Mouse (Mus musculus) cerebellum, adult 18-20 months (tissue): Measurements from ENCODE around the gene Spout1.
"Not testable (repeated sequence)": the region's sequence is repeated elsewhere in the genome, so short reads cannot be mapped to it uniquely, and the experiment has no call there.

Source experiments
- DNase-seq, 2 experiments: peaks; one replicate each; pipeline ENCODE4 v3.0.0; 2021

The Spout1 gene

GRCm38 (mm10) chr2:30176561-30176960 lies 1.7 kb downstream of the Spout1 start:
- peak in 1 of 2 experiments; percentile 37 for DNase-seq

- peak in 1 of 2 experiments; percentile 31 for DNase-seq
These were observed 2.4 kb downstream of the Spout1 start for GRCm38 (mm10) chr2:30175897-30176296.

GRCm38 (mm10) chr2:30173541-30174240 lies 4.6 kb downstream of the Spout1 start:
- peak in 1 of 2 experiments; percentile 31 for DNase-seq

- no peak for DNase-seq
These were observed 6.3 kb downstream of the Spout1 start for GRCm38 (mm10) chr2:30171997-30172382.

- peak; percentile 93 for DNase-seq
These were observed 6.8 kb downstream of the Spout1 start, which contains the start of gene Endog for GRCm38 (mm10) chr2:30171371-30171996. Gene Endog (plus strand): TSS chr2:30171493.

- DNase-seq, result no peak
These were observed 11.6 kb downstream of the Spout1 start for GRCm38 (mm10) chr2:30166677-30167076.

- DNase-seq, result no peak
These were observed 13.8 kb downstream of the Spout1 start for GRCm38 (mm10) chr2:30164340-30164932.

- peak; percentile 45 to 47 for DNase-seq
These were observed 16.4 kb downstream of the Spout1 start for GRCm38 (mm10) chr2:30161809-30162208.

- peak in 1 of 2 experiments; percentile 1 for DNase-seq
These were observed 18.4 kb downstream of the Spout1 start for GRCm38 (mm10) chr2:30159871-30160270.

GRCm38 (mm10) chr2:30152616-30153015 lies 25.6 kb downstream of the Spout1 start:
- DNase-seq, result no peak

- no peak for DNase-seq
These were observed 26.4 kb downstream of the Spout1 start for GRCm38 (mm10) chr2:30151840-30152239.

- no peak for DNase-seq
These were observed 30.8 kb downstream of the Spout1 start for GRCm38 (mm10) chr2:30147466-30147865.

GRCm38 (mm10) chr2:30144436-30144835 lies 33.8 kb downstream of the Spout1 start:
- no peak for DNase-seq

GRCm38 (mm10) chr2:30140021-30140420 lies 38.2 kb downstream of the Spout1 start:
- peak; percentile 81 for DNase-seq

GRCm38 (mm10) chr2:30136458-30136857 lies 41.8 kb downstream of the Spout1 start:
- no peak for DNase-seq

GRCm38 (mm10) chr2:30134928-30135620 lies 43.2 kb downstream of the Spout1 start:
- DNase-seq, result no peak

GRCm38 (mm10) chr2:30134378-30134711 lies 43.9 kb downstream of the Spout1 start:
- DNase-seq, result peak in 1 of 2 experiments; percentile 23

GRCm38 (mm10) chr2:30133613-30134377 lies 44.5 kb downstream of the Spout1 start, which contains the start of gene Tbc1d13:
Gene Tbc1d13 (plus strand): TSS chr2:30133746.
- peak; percentile 97 to 98 for DNase-seq

- DNase-seq, result no peak
These were observed 45.3 kb downstream of the Spout1 start for GRCm38 (mm10) chr2:30132801-30133612.

GRCm38 (mm10) chr2:30131240-30131639 lies 47.0 kb downstream of the Spout1 start:
- DNase-seq, result not testable (repeated sequence)

GRCm38 (mm10) chr2:30130156-30130555 lies 48.1 kb downstream of the Spout1 start:
- DNase-seq, result no peak

GRCm38 (mm10) chr2:30128789-30129188 lies 49.5 kb downstream of the Spout1 start:
- DNase-seq, result peak; percentile 47 to 52
